Mouse (Mus musculus) limb, embryonic 14.5 days (tissue): ENCODE data around the gene Rasgrf2. TPM values are rescaled to one million over a fixed set of nuclear protein-coding genes. Genes with fewer than 3 reads are reported as not detected.

Experiments
- ATAC-seq: fragments of 200-750 bp; cut with Nextera tagmentation; 2 replicates; pipeline ENCODE4 v1.8.0; 2017; ENCODE audit warnings: low read depth, moderate number of reproducible peaks, moderate TSS enrichment; ENCODE audit not compliant: low FRiP score
- DNase-seq: peaks from one replicate; pipeline ENCODE4 v3.0.0-alpha.2; 2015; ENCODE audit warnings: low spot score
- H3K27ac ChIP-seq: fragments of 300-500 bp; sonication (generic); replicated peaks from 2 replicates; pipeline ENCODE4 v1.5.1; 2014; ENCODE audit warnings: low read depth, mild to moderate bottlenecking, low read length, moderate library complexity, mixed read lengths
- H3K27me3 ChIP-seq: fragments of 300-500 bp; sonication (generic); 2 replicates; pipeline ENCODE4 v1.6.1; 2014; ENCODE audit warnings: low read length, mixed read lengths; ENCODE audit not compliant: control insufficient read depth, insufficient read depth
- H3K36me3 ChIP-seq: fragments of 300-500 bp; sonication (generic); 2 replicates; pipeline ENCODE4 v1.6.1; 2014; ENCODE audit warnings: mild to moderate bottlenecking, low read length, moderate library complexity, mixed read lengths; ENCODE audit not compliant: control insufficient read depth, insufficient read depth
- H3K4me1 ChIP-seq: fragments of 300-500 bp; sonication (generic); 2 replicates; pipeline ENCODE4 v1.6.1; 2014; ENCODE audit warnings: antibody characterized with exemption, low read length, mixed read lengths; ENCODE audit not compliant: control insufficient read depth, insufficient read depth
- H3K4me2 ChIP-seq: fragments of 300-500 bp; sonication (generic); replicated peaks from 2 replicates; pipeline ENCODE4 v1.6.1; 2014; ENCODE audit warnings: low read depth, mild to moderate bottlenecking, low read length, moderate library complexity; ENCODE audit not compliant: severe bottlenecking
- H3K4me3 ChIP-seq: fragments of 300-500 bp; sonication (generic); replicated peaks from 2 replicates; pipeline ENCODE4 v1.5.1; 2014; ENCODE audit warnings: low read length
- H3K9ac ChIP-seq: fragments of 300-500 bp; sonication (generic); 2 replicates; pipeline ENCODE4 v1.6.1; 2014; ENCODE audit warnings: mild to moderate bottlenecking, low read depth, low read length, moderate library complexity; ENCODE audit not compliant: severe bottlenecking
- H3K9me3 ChIP-seq: fragments of 300-500 bp; sonication (generic); 2 replicates; pipeline ENCODE4 v1.6.1; 2016; ENCODE audit warnings: low read length; ENCODE audit not compliant: control insufficient read depth
- POLR2A ChIP-seq: fragments of 200-500 bp; IDR thresholded peaks from 2 replicates; pipeline ENCODE4 v1.8.0; 2012; ENCODE audit warnings: inconsistent platforms, mild to moderate bottlenecking, moderate library complexity, borderline replicate concordance; ENCODE audit not compliant: insufficient read depth, insufficient read length; ENCODE audit errors: extremely low read depth
- WGBS: fragments of 180-500 bp; shearing (Covaris S2); extraction: QIAGEN DNeasy Blood & Tissue Kit; methylation state at CpG from one replicate; pipeline ENCODE4 v1.1.7; 2014; 5-methylcytosine and 5-hydroxymethylcytosine counted together
- polyA plus RNA-seq, 2 experiments: library from polyadenylated mRNA; depleted of rRNA in 1 of 2; stranded (reverse) in 1 of 2; unstranded in 1 of 2; fragments of >200 nt; fragmentation: Nextera tagmentation in 1 of 2; extraction: Ambion mirVana in 1 of 2; gene quantifications; 2 replicates each; pipeline versions ENCODE4 v1.2.1 to v1.2.3; 2012 to 2014

Rasgrf2 gene
- polyA plus RNA-seq, 2 experiments: 0.18 to 0.57 TPM

- no peak for ATAC-seq
- H3K27ac ChIP-seq: no peak overlapping the region
- H3K9ac ChIP-seq: no peak overlapping the region
- no peaks in the 10 kb centered on the region for H3K36me3 ChIP-seq
- H3K9me3 ChIP-seq: no peaks in the 10 kb centered on the region
- 71% methylated on average over 8 of the region's 8 CpGs for WGBS
- H3K4me2 ChIP-seq: no peak overlapping the region
- H3K4me1 ChIP-seq: no peaks in the 10 kb centered on the region
- no peaks in the 10 kb centered on the region for H3K27me3 ChIP-seq
- H3K4me3 ChIP-seq: no peak overlapping the region
- no peak for TF ChIP-seq POLR2A
- no peak for DNase-seq
These were observed 274.0 kb downstream of the Rasgrf2 start for GRCm38 (mm10) chr13:91857427-91857826.

DNA sequence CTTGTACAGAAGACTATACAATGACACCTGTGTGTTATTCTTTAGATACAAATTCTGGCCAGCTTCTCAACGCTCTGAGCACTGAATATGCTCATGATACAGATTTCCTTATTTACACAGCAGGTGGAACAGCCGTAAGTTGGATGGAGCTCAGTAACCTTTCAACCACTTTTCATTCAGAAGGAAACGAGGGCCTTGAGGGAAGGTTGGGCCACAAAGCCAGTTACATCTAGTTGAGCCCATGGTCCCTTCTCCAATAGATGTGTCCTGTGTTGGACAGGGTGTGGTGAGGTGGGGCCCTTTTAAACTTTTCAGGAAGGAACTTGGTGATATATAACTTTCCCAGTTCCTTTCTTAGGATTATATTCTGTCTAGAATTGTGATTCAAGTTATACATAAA lies 277.0 kb downstream of the Rasgrf2 start:
- Histone ChIP-seq H3K27me3 (no peaks in the 10 kb centered on the region), H3K4me3 (no peak overlapping the region), H3K4me2 (no peak overlapping the region), H3K9me3 (no peaks in the 10 kb centered on the region), H3K4me1 (no peaks in the 10 kb centered on the region), H3K27ac (no peak overlapping the region), H3K9ac (no peak overlapping the region), H3K36me3 (no peaks in the 10 kb centered on the region)
- TF ChIP-seq POLR2A: no peak
- WGBS: 77% methylated on average over 3 of the region's 3 CpGs
- ATAC-seq: no peak
- no peak for DNase-seq

Other genes starting within 250 kb of the Rasgrf2 start
- gene Gm20379, start 174.3 kb upstream of the Rasgrf2 start, polyA plus RNA-seq (2012; rRNA removed): not detected in 2 replicates
- 1.0 and 1.1 TPM in 2 replicates for gene Gm20379, start 174.3 kb upstream of the Rasgrf2 start, polyA plus RNA-seq (2014; fragmentation: Nextera tagmentation; extraction: Ambion mirVana)
- 8.0 and 10.9 TPM in 2 replicates for gene Dhfr, start 223.1 kb upstream of the Rasgrf2 start, polyA plus RNA-seq (2012; rRNA removed)
- 11.7 and 12.7 TPM in 2 replicates for gene Dhfr, start 223.1 kb upstream of the Rasgrf2 start, polyA plus RNA-seq (2014; fragmentation: Nextera tagmentation; extraction: Ambion mirVana)
- 18.9 and 26.2 TPM in 2 replicates for gene Msh3, start 223.3 kb upstream of the Rasgrf2 start, polyA plus RNA-seq (2012; rRNA removed)
- gene Msh3, start 223.3 kb upstream of the Rasgrf2 start, polyA plus RNA-seq (2014; fragmentation: Nextera tagmentation; extraction: Ambion mirVana): 25.2 and 29.3 TPM in 2 replicates